Mouse (Mus musculus) retina, adult 2 months (tissue): ENCODE results near the gene Nek8.

Experiments used
- DNase-seq: peaks from one replicate; pipeline ENCODE4 v3.0.0-alpha.2; 2012; ENCODE audit warnings: low read depth, low spot score

Gene Nek8

DNA sequence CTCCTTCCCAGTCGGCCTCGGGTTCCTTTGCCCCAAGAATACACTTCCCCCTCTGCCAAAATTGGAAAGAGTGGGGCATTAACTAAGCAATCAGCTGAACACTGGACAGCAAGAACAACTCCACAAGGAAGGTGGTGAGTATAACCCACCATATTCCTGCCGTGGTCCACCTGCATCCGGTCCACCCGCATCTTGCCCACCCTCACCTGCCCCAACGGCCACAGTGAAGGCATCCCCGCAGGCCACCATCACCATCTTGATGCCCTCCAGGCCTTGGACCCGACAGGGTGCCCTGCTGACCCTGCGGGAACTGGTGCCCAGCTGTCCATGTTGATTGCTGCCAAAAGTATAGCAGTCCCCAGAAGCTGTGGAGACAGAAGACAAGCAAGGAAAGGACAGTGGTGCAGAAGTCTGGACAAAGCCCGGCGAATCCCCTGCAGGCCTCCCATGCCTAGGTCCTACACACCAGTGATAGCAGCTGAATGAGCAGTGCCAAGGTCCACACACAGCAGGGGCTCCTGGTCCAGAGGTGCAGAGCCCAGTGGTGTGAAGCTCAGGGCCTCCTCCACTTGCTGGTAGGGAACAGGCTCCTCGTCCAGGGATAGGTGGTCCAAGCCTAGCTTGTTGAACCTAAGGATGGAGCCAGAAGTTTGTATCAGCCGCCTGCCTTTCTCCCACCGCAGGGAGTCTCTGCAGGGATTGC is 9.1 kb downstream of the Nek8 start:
- DNase-seq: no peak

DNA sequence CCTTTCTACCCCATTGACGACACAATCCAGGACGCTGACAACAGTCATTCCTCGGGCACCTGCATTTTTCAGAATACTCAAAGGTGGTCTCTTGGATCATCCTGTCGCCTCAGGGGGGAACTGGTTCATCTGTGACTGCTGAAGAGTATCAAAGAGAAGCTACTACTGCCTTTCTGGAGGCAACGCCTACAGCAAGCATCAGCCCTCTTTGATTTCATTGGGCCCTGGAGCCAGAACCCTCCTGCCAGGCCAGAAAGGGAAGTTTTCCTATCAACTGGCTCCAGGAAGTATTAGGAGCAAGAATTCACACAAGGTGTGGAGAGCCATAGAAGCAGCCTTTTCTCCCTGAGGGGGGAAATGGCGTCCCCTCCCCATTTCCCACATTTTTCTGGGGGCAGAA is 9.8 kb downstream of the Nek8 start:
- DNase-seq: no peak

DNA sequence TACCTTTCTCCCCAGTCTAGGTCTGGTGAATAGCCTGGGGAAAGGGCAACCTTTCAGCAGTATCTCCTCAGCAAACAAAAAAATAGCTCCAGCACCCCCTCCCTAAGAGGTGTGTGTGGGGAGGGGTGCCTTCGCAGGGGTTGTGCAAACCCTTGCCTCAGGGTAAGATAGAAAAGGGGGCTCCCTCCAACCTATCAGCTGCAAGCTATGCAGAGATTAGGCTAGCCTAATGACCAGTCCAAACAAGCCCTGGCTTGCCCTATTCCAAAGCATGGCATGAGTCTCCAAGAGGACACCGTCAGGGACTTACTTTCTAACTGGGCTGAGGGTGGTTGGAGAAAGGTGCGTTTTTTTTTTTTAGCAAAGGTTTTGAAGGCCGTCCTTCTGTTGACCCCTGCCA is 10.3 kb downstream of the Nek8 start:
- no peak for DNase-seq

DNA sequence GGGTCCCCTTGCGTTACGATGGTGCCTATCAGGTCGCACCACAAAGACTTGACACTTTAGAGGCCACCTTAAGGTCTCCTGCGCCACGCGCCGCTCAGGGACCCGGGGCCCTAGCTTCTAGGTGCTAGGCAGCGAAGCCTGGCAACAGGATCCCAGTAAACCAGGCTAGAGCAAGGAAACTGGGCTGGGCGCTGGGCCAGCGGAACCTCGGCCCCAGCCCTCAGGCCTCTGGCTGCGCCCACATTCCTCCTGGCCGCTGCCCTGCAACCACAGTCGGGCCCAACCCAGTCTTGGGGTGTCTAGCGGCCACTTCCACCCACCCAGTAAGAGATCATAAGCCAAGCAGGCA is 10.7 kb downstream of the Nek8 start:
- DNase-seq: no peak

DNA sequence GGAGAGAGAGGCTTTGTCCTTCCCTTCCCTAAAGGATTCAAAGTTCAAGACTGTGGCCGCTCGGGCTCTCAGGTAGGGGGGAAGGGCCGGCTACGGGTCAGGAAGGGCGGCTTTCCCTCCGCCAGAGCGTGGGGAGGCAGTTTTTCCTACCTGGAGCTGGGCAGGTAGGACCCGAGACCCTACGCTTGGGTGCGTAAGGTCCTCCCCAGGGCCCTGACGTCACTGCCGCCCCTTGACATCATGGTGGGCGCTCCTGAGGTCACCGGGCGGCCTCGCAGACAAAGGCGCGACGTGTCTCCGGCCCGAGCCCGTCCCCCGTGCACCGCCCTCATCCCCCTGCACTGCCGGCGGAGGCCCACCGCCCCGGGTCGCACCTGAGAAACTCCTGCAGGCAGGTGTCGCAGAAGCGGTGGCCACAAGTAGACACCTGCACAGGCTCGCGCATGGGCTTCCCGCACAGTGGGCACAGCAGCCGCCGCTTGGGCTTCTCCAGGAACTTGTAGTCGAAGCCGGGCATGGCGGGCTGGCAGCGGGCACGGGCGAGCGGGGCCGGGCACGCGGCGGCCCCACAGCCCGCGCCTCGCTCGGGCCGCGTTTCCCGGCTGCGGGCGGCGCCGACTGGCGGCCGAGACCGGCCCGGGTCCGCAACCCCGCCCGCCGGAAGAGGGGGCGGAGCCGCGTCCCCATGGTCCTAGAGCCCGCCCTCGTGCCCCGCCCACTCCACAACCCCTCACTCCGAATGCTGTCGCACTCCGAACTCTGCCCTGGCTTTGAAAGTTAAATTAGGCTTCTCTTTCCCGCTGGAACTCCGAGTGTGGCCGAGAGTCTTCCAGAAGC is 11.3 kb downstream of the Nek8 start, which contains the start of gene Traf4:
Traf4 (minus strand) TSS at position 666 of the 837 bp plus-strand sequence.
- DNase-seq: peak; percentile 49

DNA sequence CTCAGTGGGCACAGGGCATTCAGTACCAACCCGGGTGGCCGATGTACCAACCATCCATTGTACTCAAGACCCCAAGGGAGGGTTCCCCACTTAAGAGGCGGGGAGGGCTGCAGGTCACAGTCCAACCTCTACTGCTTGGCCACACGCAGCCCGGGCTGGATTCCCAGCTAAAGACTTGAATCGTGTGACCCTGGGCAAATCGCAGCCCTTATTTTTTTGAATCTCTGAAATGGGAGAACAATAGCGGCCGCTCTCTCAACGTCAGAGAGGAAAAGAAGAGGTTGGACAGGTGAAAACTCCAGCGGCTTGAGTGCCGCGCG is 11.9 kb downstream of the Nek8 start:
- no peak for DNase-seq

DNA sequence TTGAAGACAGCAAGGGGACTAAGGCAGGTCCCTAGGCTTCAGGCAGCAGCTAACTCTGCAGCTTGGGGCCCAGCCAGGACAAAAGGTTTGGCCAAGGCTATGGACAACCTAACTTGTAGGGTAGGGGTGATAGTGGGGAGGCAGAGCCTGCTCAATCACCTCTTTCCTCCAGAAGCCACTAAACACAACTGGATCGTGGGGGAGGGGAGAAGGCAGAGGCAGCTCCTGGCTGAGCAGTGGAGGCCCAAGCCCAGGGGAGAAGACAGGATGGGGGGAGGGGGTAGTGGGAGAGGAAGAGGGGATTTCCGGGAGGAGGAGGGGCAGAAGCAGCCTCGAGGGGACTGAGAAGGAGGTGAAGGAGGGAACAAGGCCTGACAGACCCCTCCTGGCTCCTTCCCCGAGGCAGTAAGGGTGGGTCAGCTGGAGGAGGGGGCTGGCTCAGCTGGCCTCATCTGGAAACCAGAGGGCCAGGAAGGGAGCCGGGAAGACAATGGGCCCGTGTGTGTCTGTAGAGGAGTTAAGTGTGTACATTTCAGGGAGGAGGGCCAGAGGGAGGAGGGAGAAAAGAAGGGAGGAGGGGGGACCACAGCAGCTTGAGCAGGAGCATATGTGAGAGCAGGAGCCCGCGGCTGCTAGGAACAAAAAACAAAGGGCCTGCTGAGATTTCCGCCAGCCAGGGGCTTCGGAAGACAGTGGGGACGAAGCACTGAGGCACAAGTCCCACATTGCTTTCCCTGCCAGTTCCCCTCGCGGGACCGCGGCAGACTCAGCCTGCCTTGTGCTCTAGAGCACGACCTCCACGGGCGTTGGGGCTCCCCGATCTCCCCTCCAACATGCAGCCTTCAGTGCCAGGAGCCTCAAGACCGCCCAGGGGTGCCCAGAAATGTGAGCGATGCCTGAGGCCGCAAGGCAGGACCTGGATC is 12.5 kb downstream of the Nek8 start:
- DNase-seq: no peak

DNA sequence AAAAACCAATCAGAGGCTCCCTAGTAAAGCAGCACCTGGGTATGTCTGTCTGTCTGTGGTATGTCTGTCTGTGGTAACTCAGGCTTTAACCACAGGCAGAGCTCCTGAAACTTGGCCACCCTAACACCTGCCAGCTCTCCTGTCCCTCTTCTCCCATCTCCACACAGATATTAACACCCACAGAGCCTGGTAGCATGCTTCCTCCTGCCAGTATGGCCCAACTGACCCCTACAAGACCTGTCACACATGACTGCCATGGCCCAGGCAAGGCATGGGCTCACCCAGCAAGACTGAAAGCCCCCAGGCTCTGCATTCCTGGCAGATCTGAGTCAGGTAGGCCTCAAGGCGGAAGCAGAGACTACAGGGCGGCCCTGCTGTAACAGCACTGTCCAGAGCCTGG is 13.4 kb downstream of the Nek8 start:
- DNase-seq: no peak

DNA sequence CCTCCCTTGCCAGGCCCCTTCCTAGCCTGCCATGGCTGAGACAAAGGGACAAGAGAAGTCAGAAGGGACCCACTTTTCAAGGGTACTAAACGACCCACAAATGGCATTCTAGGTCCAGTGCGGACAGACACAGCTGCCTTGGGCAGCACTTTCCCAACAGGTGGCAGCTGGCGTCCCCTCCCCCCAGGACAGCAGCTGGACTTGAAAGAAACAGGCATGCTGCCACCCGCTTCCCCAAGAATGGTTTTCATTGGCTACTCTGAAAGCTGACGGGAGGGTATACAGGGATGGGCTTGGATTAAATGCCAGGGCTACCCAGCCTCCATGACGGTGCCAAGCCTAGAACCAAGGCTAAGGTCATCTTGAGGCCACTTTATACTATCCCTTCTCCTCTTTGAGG is 14.0 kb downstream of the Nek8 start:
- no peak for DNase-seq

DNA sequence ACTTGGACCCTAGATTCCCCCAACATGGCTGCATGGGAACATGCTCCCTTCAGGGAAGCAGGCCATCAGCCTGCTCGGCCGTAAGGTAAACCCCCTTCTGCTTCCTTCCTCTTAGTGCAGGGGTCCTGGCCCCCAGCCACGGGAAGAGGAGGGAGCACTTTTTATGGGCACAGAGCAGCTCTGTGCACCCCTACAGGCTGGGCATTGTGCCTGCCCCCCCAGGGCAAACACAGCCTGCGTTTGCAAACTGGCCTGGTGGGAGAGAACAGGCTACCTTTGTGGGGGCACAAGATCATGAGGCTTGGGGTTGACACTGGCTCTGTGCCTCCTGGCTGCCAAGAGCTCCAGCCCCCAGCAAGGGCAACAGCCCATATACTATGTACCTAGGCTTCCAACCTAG is 14.5 kb downstream of the Nek8 start:
- no peak for DNase-seq

DNA sequence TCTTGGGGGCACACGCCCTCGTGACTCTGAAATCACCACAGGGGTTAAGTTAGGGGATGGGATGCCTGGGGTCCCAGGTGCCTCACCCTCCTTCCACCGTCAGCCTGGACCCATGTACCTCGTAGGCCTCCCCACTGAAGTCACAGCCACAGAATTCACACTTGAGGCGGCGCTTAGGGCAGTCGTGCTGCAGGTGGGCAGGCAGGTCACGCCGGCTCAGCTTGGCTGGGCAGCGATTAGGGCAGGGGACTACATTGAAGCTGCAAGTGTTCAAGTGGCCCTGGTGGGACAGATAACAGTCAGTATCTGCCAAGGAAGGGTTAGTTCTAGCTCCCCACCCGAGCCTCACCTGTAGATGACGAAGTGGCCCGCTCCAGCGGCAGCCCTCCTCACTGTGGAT is 15.3 kb downstream of the Nek8 start:
- DNase-seq: no peak

DNA sequence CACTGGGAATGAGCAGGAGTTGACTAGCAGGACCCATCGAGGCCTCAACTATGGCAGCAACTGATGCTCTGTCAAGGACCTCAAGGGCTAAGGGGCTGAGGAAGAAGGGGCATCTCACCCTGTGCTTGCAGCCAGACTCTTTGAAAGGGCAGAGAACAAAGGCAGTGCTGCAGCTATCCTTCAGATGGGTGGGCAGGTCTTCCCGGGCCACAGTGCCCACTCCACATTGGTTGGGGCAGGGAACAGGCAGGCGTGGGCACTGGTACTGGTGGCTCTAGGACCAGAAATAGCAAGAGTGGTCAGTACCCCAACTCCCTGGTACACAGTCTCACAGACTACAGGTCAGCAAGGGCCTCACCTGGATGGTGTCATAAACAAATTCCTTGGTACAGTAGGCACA is 15.8 kb downstream of the Nek8 start:
- DNase-seq: no peak

DNA sequence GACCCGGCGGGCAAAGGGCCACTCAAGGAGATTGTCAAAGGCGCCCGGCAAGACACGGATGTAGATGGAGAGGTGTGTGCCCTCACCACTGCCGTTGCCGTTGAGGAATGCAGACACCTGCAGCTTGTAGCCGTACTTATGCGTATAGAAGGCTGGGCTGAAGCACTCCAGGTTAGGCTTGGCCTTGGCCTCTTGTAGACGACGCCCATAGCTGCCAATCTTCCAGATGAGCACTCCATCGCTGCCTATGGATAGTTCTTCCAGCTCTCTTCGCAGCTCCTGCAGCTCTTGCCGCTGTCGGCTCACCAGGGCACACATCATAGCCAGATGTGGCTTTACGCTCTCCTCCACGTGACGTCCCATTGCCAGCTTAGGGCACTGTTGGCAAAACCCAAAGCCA is 16.3 kb downstream of the Nek8 start:
- DNase-seq: no peak

DNA sequence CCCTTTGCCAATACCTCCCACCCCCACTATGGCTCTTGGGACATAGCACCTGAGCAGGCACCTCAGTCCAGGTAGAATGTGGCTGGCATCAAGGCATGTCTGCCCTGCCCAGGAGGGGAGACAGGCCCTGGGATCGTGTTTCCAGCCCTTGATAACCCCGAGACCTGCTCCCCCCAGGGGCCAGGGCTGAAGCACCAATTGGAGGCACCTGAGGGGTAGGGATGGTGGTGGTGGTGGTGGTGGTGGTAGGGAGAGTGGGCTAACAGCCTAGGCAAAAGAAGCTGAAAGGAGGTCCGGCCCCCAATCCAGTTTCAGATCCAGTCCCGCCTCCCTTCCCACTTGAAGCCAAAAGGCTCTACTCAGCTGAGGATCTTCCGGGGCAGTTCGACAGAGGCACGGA is 16.9 kb downstream of the Nek8 start:
- no peak for DNase-seq

DNA sequence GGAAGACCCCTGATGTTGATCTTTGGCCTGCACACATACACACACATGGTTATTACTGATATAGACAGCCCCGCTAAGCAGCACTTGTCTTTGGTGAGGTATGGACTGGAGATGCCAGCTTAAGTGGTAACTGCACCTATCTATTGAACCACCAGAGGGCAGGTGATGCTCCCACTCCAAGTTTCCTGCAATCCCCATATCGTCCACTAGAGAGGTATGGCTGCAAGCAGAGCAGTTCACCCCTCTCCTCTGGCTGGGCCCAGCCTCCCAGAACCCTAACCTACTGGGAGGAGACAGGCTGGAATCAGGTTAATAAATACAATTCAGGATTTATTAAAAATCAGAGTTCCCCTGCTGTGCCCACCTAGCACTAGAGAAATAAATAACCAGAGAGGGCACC is 17.4 kb downstream of the Nek8 start:
- DNase-seq: peak; percentile 67

DNA sequence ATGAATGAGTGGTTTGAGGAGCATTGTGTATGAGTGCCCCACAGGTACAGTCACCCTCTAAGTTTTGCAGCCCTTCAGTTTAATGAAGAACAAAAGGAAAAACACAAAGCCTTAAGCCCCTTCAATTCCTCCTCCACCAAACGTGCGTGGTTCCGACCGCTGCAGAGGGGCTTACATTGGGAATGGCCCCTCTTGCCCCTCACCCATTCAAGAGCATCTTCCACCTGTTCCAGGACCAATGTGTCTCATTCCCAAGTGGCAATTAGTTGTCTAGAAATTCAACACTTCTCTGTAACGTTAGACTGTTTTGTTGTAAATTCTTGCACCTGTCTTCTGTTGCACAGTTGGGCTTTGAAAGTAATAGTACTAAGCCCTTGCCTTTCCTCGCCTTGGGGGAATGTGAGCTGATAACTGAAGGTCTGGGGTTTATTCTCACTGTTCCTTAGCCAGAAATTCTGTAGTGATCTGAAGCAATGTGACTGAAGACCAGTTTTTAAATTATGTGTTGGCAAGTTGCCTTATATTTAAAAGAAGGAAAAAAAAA is 20.2 kb downstream of the Nek8 start:
- no peak for DNase-seq

DNA sequence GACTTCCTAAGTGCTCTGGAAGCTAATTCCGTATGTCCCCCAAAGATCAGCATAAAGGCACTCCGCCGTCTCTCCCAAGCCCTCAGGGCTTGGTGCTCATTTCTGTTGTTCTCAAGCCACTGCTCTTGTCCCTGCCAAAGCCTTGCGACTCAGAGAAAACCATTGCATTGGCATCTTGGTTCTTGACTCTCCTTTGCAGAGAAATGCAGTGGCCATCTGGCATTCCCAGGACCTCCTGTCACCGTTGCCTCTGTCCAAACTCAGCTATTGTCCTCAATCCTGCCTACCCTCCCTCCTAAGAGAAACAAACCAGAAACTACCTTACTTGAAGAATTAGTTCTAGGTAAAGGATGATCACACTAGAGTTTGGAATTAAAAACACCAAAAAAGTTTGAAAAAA is 20.8 kb downstream of the Nek8 start:
- no peak for DNase-seq

DNA sequence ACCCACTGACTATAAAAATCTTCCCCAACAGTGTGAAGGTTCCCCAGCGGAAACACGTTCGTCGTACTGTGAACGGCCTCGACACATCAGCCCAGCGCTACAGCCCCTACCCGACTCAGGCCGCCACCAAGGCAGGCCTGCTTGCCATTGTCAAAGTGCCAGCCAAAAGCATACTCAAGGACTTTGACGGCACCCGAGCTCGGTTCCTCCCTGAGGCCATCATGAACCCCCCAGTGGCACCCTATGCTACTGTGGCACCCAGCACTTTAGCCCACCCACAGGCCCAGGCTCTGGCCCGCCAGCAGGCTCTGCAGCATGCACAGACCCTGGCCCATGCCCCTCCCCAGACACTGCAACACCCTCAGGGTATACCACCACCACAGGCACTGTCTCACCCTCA is 22.7 kb downstream of the Nek8 start:
- no peak for DNase-seq

DNA sequence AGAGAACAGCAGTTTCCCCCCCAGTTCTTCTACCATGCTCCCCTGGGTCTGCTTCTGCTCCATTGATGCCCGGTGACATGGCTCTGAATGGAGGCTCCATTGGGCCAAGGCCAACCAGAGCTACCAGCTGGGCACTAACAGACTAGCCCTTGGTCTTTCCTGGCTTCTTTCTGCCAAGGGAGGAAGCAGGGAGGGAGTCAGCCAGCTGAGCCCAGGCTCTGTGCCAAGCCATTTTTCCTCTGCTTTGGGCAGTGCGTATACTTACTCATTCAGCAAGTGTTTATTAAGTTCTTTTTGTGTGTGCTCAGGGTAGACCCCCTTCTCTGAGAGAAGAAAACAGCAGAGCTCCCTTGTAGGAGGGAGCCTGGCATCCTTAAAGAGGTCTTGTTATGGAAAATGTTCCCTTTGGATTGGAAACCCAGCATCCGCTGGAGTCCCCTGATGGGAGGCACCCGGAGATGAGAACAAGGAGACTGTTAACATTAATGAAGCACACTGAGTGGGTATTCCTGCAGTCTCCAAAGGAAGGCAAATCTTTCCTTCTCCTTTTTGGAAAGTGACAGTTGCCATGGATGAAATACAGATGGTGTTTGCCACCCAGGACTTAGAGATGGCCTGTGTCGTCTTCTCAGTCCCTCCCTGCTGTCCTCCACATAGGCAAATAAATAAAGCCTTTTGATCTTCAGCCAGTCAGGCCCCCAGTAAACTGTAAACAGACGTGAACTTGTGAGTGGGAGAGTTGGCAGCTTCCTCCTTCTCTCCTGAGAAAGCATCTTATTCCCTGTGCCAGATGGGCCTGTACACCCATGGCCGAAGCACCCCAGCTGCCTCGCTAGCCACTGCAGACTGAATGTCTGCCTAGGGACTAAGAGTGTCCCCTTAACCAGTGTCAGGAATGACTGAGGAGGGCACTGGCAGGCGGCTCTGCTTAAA is 23.9 kb downstream of the Nek8 start:
- no peak for DNase-seq

DNA sequence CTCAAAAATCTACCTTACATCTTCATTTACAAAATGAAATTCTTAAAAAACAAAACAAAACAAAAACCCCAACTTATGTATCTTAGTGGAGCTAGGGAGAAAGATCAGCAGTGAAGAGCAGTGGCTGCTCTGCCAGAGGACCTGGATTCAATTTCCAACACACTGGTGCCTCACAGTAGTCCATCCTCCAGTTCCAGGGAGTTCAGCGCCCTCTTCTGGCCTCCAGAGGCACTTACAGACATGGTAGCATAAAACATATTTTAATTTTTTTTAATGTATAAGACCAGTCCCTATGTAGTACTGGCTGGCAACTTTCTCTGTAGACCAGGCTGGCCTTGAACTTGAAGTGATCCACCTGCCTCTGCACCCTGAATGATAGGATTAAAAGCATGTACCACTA is 25.3 kb downstream of the Nek8 start:
- no peak for DNase-seq
